Mouse (Mus musculus): ENCODE results near the gene Mboat2.

Mboat2 gene

GRCm38 (mm10) chr12:25011733-25012367, 181.2 kb downstream of the Mboat2 start:
- no peak for DNase-seq (ENCODE audit: low spot score in 2 of 2)

GRCm38 (mm10) chr12:25012555-25013540, 182.2 kb downstream of the Mboat2 start:
- peak; percentile 20 to 53 for DNase-seq (ENCODE audit: low spot score in 2 of 2)
